Mouse (Mus musculus) mature B cell (primary cell): ENCODE measurements around the gene Vmn1r55.
"Not testable (repeated sequence)": the region's sequence is repeated elsewhere in the genome, so short reads cannot be mapped to it uniquely, and the experiment has no call there.

Source experiments
- in situ Hi-C: fragments of 300-500 bp; cut with MboI; formaldehyde crosslinking; loops from 2 replicates; pipeline ENCODE4 v1.14.3; 2019

Vmn1r55 gene

GRCm38 (mm10) chr7:5081241-5081640, 68.2 kb downstream of the Vmn1r55 start:
- in situ Hi-C loops: no loop called here

GRCm38 (mm10) chr7:5080815-5081214, 68.7 kb downstream of the Vmn1r55 start:
- in situ Hi-C loops: no loop called here

- in situ Hi-C loops: no loop called here
Measured at GRCm38 (mm10) chr7:5080010-5080751, 69.3 kb downstream of the Vmn1r55 start, which contains the start of gene Epn1. Gene Epn1 (plus strand): TSS chr7:5080235.

- in situ Hi-C loops: not testable (repeated sequence)
Measured at GRCm38 (mm10) chr7:5079365-5080009, 70.0 kb downstream of the Vmn1r55 start.
